Comparison of ENCODE assay signal across 25 mouse cellular contexts in the genomic region with DNA sequence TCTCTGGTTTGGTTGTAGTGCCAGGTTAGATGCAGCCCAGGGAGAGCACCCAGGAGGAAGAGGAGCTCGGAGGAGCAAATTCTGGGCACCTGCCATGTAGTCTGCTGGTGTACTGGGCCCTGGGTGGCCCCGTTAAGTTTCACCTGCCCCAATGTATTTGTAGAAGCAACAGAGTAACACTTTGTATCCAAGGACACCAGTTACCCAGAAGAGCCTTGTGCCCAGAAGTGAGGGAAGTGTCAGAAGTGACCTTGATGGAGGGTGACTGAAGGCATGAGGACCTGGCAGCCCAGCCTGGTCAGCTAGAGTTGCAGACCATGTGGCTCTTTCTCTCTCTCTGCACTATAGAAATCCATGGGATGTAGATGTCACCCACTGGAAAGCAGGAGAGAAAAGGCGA. TPM values are rescaled to one million over a fixed set of nuclear protein-coding genes. Genes with fewer than 3 reads are reported as not detected.
DNase-seq lines count a peak whose midpoint lies in the region; ATAC-seq and TF ChIP-seq lines count a peak whose summit lies in the region.
"Had no signal": no experiment of that assay in that cellular context is flagged by ENCODE, and none has a peak within 500 bp of the region (broad histone marks: within the 10 kb centered on the region; RNA-seq: fewer than 3 reads in every experiment).

No protein-coding gene starts in this region.

- H3K4me3 ChIP-seq in heart, adult 2 months: no peak overlapping the region
- no peak overlapping the region for H3K4me3 ChIP-seq in heart, embryonic 11.5 days (ENCODE audit: low read depth, low read length)
- no peak overlapping the region for H3K4me3 ChIP-seq in thymus, adult 2 months (ENCODE audit: control insufficient read depth, insufficient read depth, low read length)
- no peak overlapping the region for H3K4me3 ChIP-seq in hindbrain, embryonic 11.5 days (ENCODE audit: low read depth, low read length)
- H3K4me3 ChIP-seq: embryonic facial prominence, embryonic 15.5 days; hindbrain, embryonic 10.5 days; layer of hippocampus, adult 2 months; midbrain, embryonic 15.5 days; myocyte; neural tube, embryonic 13.5 days had no signal

- peaks cover 3% of the 10 kb centered on the region for H3K4me1 ChIP-seq in heart, adult 2 months (ENCODE audit: control insufficient read depth, insufficient read depth, low read length)
- H3K4me1 ChIP-seq in heart, embryonic 11.5 days (ENCODE audit: control insufficient read depth, insufficient read depth, low read length): no peaks in the 10 kb centered on the region
- H3K4me1 ChIP-seq in thymus, adult 2 months (replicated peaks; ENCODE audit: control insufficient read depth, insufficient read depth, low read length): no peaks in the 10 kb centered on the region
- H3K4me1 ChIP-seq in hindbrain, embryonic 11.5 days (replicated peaks; ENCODE audit: control insufficient read depth, insufficient read depth, low read length): no peaks in the 10 kb centered on the region
- H3K4me1 ChIP-seq: embryonic facial prominence, embryonic 15.5 days had no signal

- H3K4me2 ChIP-seq in heart, embryonic 11.5 days: no peak overlapping the region
- no peak overlapping the region for H3K4me2 ChIP-seq in hindbrain, embryonic 11.5 days (replicated peaks; ENCODE audit: low read depth, low read length)
- H3K4me2 ChIP-seq: embryonic facial prominence, embryonic 15.5 days; midbrain, embryonic 15.5 days; neural tube, embryonic 13.5 days had no signal

- no peaks in the 10 kb centered on the region for H3K27me3 ChIP-seq in heart, adult 2 months (ENCODE audit: control insufficient read depth, insufficient read depth, low read length)
- no peaks in the 10 kb centered on the region for H3K27me3 ChIP-seq in heart, embryonic 11.5 days (ENCODE audit: control insufficient read depth, insufficient read depth, low read length)
- H3K27me3 ChIP-seq in thymus, adult 2 months (ENCODE audit: control insufficient read depth, insufficient read depth, low read length): no peaks in the 10 kb centered on the region
- peaks cover 3% of the 10 kb centered on the region; the same call in 1 of the 2 replicates for H3K27me3 ChIP-seq in hindbrain, embryonic 11.5 days (ENCODE audit: control insufficient read depth, insufficient read depth, low read length)
- H3K27me3 ChIP-seq: embryonic facial prominence, embryonic 15.5 days; midbrain, embryonic 15.5 days had no signal

- H3K36me3 ChIP-seq in heart, adult 2 months (ENCODE audit: control insufficient read depth, insufficient read depth, low read length): no peaks in the 10 kb centered on the region
- no peaks in the 10 kb centered on the region for H3K36me3 ChIP-seq in heart, embryonic 11.5 days (ENCODE audit: control insufficient read depth, insufficient read depth, low read length)
- H3K36me3 ChIP-seq in thymus, adult 2 months (ENCODE audit: control insufficient read depth, insufficient read depth, low read length): no peaks in the 10 kb centered on the region
- H3K36me3 ChIP-seq in hindbrain, embryonic 11.5 days (ENCODE audit: control insufficient read depth, insufficient read depth, low read length): no peaks in the 10 kb centered on the region
- H3K36me3 ChIP-seq: embryonic facial prominence, embryonic 15.5 days; hindbrain, embryonic 10.5 days; midbrain, embryonic 15.5 days; neural tube, embryonic 13.5 days had no signal

- 64% methylated on average over 3 of the region's 3 CpGs for WGBS in heart, adult 2 months
- 55% methylated on average over 3 of the region's 3 CpGs for WGBS in heart, embryonic 11.5 days (ENCODE audit: insufficient replicate concordance)
- 92% methylated on average over 3 of the region's 3 CpGs for whole genome bisulfite sequencing in thymus, adult 2 months
- 65% methylated on average over 3 of the region's 3 CpGs for WGBS in hindbrain, embryonic 11.5 days

- H3K9ac ChIP-seq in heart, adult 2 months (ENCODE audit: low read depth, low read length): 0 out of 2 replicates have a peak overlapping the region, but pooled peaks have one; percentile 40
- H3K9ac ChIP-seq in heart, embryonic 11.5 days (ENCODE audit: low read depth, low read length): no peak overlapping the region
- no peak overlapping the region for H3K9ac ChIP-seq in hindbrain, embryonic 11.5 days (ENCODE audit: low read depth, low read length)
- H3K9ac ChIP-seq: embryonic facial prominence, embryonic 15.5 days; midbrain, embryonic 15.5 days; neural tube, embryonic 13.5 days had no signal

- intact Hi-C loops in gastrocnemius, postnatal 14 days (cut with DNase I; ENCODE audit: low total_unique reads): no loop called here
- intact Hi-C loops in heart, adult 2 months (cut with DNase I): no loop called here
- intact Hi-C loops in heart, postnatal 10 days (cut with DNase I): no loop called here

- peak; percentile 82; the same call in 1 of the 2 replicates for TF ChIP-seq EP300 in heart, adult 2 months (IDR thresholded peaks at IDR 0.05; ENCODE audit: insufficient read depth, low read depth, low read length)

- no peak for TF ChIP-seq POLR2A in heart, adult 2 months (IDR thresholded peaks at IDR 0.05; ENCODE audit: insufficient read depth, low read depth, low read length)
- no peak for TF ChIP-seq POLR2A in thymus, adult 2 months (IDR thresholded peaks at IDR 0.05; ENCODE audit: control insufficient read depth, extremely low read depth, insufficient read depth, low read length, poor library complexity)

- H3K27ac ChIP-seq in heart, adult 2 months: peak overlapping the region; percentile 79
- H3K27ac ChIP-seq in heart, embryonic 11.5 days (ENCODE audit: low read depth, low read length): no peak overlapping the region
- no peak overlapping the region for H3K27ac ChIP-seq in thymus, adult 2 months (ENCODE audit: control insufficient read depth, insufficient read depth, low read length)
- H3K27ac ChIP-seq in hindbrain, embryonic 11.5 days (ENCODE audit: low read depth, low read length): no peak overlapping the region
- H3K27ac ChIP-seq: embryonic facial prominence, embryonic 15.5 days; hindbrain, embryonic 10.5 days; hindbrain, postnatal 0 days; layer of hippocampus, adult 2 months; macrophage; midbrain, embryonic 15.5 days; neural tube, embryonic 13.5 days had no signal

- DNase-seq in gastrocnemius, adult 18-20 months (ENCODE audit: low spot score): peak; percentile 60
- no peak for DNase-seq in gastrocnemius, postnatal 14 days
- DNase-seq in heart, adult 2 months: peak in 1 of 2 experiments; percentile 65
- DNase-seq in heart, postnatal 10 days: peak; percentile 52 to 73
- DNase-seq in thymus, adult 2 months: no peak
- no peak for DNase-seq in hindbrain, embryonic 11.5 days (ENCODE audit: low spot score)
- DNase-seq: adrenal gland, postnatal 36 days; cerebellum, adult 11 months; cerebellum, adult 9-11 months; kidney, adult 9 months; kidney, postnatal 25 days; retina, postnatal 1 day; right cerebral cortex, postnatal 25 days; thymus, postnatal 36 days had no signal

- no peaks in the 10 kb centered on the region for H3K79me2 ChIP-seq in heart, adult 2 months (replicated peaks; ENCODE audit: control insufficient read depth, insufficient read depth, low read length)

- no peak for ATAC-seq in heart, embryonic 11.5 days (replicated peaks; ENCODE audit: insufficient number of reproducible peaks, low FRiP score, low TSS enrichment)
- ATAC-seq in hindbrain, embryonic 11.5 days (ENCODE audit: low FRiP score): no peak
- ATAC-seq: forebrain, embryonic 16.5 days; hindbrain, postnatal 0 days; intestine, embryonic 16.5 days; midbrain, embryonic 15.5 days had no signal

- no peak for TF ChIP-seq CTCF in heart, adult 2 months (IDR thresholded peaks at IDR 0.05)
- no peak for TF ChIP-seq CTCF in thymus, adult 2 months (IDR thresholded peaks at IDR 0.05; ENCODE audit: borderline replicate concordance, control insufficient read depth, extremely low read depth, insufficient read depth, low read length, poor library complexity)

- no peaks in the 10 kb centered on the region for H3K9me3 ChIP-seq in heart, embryonic 11.5 days (replicated peaks; ENCODE audit: control insufficient read depth, low read length)
- H3K9me3 ChIP-seq in hindbrain, embryonic 11.5 days (ENCODE audit: control insufficient read depth, low read length): no peaks in the 10 kb centered on the region
- H3K9me3 ChIP-seq: embryonic facial prominence, embryonic 15.5 days; hindbrain, embryonic 10.5 days; midbrain, embryonic 15.5 days; neural tube, embryonic 13.5 days had no signal

RNA-seq across cellular contexts. Expression of a gene that starts 9.5 kb away (rescaled TPM):
- total RNA-seq in gastrocnemius, adult 18-20 months (2021): 1,000 to 10,000 TPM; 2,853 to 2,971 TPM
- 1,000 to 10,000 TPM; 2,687 to 3,049 TPM for total RNA-seq in gastrocnemius, postnatal 14 days (2021)
- total RNA-seq in heart, adult 2 months (2021): 1,000 to 10,000 TPM; 4,382 to 5,412 TPM
- polyA plus RNA-seq in heart, adult 2 months (2012; rRNA removed): 4,929 and 5,477 TPM in 2 replicates
- polyA plus RNA-seq in heart, embryonic 11.5 days (2014; fragmentation: Nextera tagmentation; extraction: Ambion mirVana): 1,564 and 1,695 TPM in 2 replicates
- 1,000 to 10,000 TPM; 3,766 to 3,984 TPM for total RNA-seq in heart, postnatal 10 days (2021)
- polyA plus RNA-seq in thymus, adult 2 months (2012; rRNA removed): 238 and 569 TPM in 2 replicates
- 486 and 529 TPM in 2 replicates for polyA plus RNA-seq in hindbrain, embryonic 11.5 days (2014; fragmentation: Nextera tagmentation; extraction: Ambion mirVana)

Comparison
In these comparisons a context has a peak if more than half of its experiments do, and no peak if none do; other contexts are left out.
1. DNase-seq: peak in gastrocnemius, adult 18-20 months (single experiment) and heart, postnatal 10 days (2 of 2); none in gastrocnemius, postnatal 14 days (single experiment), thymus, adult 2 months (single experiment) and hindbrain, embryonic 11.5 days (single experiment).